Mouse (Mus musculus): ENCODE results near the gene Fggy.

Gene Fggy

GRCm38 (mm10) chr4:95733397-95734249 is 176.3 kb downstream of the Fggy start:
- DNase-seq: no peak

GRCm38 (mm10) chr4:95735967-95736366 is 178.7 kb downstream of the Fggy start:
- no peak for DNase-seq

DNA sequence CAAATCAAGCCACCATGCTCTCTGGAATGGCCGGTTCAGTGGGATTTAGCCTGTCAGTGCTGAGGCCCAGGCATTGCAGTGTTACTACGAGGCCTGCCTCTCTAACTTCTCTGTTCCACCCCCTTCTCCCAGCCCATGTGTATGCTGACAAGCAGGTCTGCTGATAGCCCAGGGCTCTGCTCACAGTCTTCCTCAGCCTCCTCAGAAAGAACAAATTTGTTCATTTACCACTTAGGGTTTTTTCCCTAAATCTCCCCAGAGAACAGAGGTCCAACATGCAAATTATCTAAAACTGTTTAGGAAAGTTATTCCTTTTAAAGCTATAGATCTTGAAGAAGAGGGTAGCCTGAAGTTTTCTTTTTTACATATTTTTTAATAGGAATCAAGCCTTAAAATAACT is 179.4 kb downstream of the Fggy start:
- DNase-seq: no peak

DNA sequence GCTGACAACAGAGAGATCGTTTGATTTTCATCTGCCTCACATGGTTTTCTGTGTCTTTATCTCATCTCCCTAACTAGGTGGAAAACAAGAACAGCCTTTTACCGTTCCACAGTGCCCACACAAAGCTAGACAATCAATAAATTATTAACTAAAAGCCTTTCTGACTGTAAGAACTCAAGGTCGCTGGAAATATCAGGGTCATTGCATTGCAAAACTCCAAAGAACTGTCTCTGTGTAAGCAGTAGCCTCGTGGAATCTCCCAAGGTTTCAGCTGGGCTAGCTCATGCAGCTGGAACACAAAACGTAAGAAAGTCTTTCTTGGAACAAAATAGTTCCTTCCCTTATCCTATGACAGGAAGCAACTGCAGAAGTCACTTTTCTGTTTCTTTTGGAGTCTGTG is 180.9 kb downstream of the Fggy start:
- no peak for DNase-seq

DNA sequence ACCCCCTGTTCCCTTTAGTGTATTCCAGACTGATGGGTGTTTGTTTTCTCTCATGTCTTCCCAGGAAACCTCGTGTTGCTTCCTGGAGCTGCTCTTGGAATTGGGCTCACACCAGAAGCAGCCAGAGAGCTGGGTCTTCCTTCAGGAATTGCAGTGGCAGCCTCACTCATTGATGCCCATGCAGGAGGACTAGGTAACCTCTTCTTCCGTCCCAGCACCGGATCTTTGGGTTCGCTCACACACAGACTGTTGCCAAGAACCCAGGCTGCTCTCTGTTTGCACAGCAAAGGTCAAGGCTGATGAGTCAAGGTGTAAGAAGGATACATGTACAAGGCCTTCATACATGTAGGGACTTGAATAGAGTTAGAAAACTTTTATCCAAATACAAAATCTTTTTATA is 181.4 kb downstream of the Fggy start:
- no peak for DNase-seq

DNA sequence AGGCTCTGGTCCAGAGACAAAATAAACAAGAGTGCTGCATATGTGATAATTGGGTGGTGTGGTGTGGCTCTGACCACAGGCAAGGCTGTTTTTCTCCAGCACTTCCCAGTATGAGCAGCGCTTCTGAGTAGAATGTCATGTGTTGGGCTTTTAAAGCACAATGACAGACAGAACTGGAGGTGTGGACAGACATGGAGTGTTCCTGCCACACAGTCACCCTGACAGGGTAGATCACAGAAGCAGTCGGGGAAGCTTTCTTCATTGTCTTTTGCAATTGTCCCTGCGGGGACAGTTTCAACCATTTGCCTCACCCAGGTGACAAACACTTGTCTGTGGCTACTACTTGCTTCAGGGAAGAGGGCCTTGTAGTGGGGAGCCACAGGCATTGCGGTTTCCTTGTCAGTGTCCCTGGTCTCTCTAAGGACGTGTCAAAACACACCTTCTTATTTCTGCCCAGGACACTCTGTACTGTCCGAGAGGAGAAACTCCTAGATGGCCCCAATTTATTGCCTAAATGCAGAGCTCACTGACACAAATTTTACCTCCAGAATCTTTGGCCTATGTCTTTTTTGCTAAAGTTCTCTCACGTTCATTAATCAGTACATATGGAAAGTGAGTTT is 183.9 kb downstream of the Fggy start:
- DNase-seq: no peak

GRCm38 (mm10) chr4:95742986-95743385 is 185.7 kb downstream of the Fggy start:
- no peak for DNase-seq

- no peak for DNase-seq
These were observed 189.6 kb downstream of the Fggy start for GRCm38 (mm10) chr4:95746954-95747353.

DNA sequence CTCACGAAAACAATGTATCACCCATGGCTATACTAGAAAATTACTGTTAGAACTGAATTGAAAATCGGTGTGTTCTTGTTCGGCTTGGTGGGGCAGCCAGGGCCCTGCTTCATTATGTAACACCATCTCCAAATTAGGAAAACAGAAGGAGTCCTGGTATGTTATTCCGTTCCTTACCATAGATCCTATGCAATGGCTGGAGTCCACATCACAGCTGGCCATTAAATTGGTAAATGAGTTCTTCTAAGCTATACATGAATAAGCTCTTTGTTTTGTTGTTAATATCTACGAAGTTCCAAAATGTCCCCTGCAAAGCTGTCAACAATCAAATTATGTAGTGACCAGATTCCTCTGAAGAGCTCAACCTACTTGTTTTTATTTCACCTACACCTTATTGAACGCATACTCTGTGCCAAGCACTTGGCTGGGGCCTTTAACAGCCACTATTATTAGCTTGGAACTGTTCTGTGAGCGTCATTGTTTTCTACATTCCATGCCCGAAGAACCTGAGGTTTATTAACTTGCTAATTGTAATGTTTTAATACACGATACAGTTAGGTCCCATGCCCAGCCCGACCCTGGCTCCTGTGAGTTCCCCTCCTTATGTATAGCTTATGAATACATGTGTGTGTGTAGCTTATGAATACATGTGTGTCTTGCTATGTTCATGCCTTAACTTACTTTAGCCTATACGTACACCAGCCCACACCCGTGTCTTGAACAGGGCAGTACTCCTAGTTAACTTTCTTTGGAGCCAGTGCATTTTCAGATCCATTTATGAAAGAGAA is 190.3 kb downstream of the Fggy start:
- DNase-seq: no peak

DNA sequence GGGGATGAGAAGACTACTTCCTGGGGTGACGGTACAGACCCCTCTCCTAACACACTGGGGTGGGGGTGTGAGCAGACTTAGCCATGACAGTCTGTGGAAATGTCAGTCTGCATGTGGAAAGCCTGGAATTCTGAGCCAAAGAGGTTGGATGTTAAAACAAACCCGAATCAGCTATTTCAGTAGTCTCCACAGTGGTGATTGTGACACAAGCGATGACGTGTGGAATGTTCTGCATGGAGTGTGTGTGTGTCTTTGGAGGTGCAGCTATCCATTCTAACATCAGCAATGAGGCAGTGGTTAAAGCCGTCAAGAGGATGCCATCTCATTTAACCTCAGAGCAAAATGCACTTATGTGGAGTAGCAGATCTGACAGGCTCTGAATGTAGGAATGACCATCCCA is 192.9 kb downstream of the Fggy start:
- DNase-seq: no peak

DNA sequence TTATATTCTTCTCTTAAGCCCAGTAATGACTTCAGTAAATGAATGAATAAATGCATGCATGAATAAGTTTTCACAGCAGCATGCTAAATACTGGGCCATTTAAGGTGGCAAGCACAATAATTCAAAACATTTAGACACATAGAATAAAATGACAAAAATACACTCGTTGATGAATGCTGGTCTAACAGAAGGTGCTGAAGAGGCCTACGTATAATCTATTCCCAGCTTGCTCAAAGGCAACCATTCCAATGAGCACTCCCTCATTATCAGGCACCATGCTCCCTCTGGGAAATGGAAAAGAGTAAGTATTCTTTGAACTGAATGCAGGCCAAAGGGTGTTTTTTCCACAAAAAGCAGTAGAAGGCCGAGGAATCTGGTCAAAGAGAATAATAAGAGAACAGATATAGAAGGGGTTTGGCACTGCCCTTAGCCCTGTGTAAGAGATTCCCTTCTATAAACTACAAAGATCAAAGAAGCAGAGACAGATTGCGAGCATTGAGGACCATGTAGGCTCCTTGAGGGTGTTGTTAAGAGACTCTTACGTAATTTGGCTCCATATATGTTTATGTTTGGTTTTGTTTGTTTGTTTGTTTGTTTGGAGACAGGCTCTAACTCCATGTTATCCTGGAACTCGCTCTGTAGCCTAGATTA is 195.4 kb downstream of the Fggy start:
- DNase-seq: no peak

GRCm38 (mm10) chr4:95759027-95759731 is 201.9 kb downstream of the Fggy start:
- DNase-seq: no peak

DNA sequence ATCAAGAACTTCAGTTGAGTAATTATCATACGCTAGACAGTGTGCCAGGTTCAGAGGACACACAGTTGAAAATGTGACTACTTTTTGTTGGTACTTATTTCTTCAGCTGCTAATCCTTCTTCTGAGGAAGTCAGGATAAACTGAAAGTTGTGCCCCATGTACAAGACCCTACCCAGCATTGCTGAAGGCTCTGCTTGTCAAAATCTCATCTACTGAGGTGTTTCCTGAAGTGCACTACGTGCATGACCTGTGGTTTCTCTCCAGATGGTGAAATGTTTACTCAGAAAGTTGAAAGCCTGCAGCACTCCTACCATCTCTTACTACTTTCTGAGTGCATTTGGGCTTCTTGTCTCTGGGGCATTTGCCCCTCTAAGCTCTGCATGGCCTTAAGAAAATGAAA is 208.1 kb downstream of the Fggy start:
- no peak for DNase-seq

- no peak for DNase-seq
These were observed 213.2 kb downstream of the Fggy start for GRCm38 (mm10) chr4:95770469-95770868.

- DNase-seq: no peak
These were observed 214.2 kb downstream of the Fggy start for GRCm38 (mm10) chr4:95771542-95771941.

DNA sequence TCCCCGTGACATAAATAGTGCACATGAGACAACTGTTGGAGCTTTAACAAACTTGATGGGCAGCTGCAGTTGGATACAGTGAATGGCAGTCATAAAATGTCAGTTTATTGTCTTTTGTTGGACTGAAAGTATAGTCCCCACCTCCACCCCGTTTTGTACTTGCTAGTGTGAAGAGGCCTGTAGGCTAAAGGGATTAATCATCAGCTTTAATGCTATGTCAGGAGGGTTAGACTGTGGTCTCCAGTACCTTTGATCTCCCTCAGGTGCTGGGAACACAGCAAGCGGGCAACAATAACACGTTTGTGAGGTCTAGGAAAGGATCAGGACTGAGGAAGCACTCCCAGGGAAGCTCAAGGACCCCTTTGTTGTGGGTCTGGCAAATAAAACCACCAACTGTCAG is 214.6 kb downstream of the Fggy start:
- no peak for DNase-seq

DNA sequence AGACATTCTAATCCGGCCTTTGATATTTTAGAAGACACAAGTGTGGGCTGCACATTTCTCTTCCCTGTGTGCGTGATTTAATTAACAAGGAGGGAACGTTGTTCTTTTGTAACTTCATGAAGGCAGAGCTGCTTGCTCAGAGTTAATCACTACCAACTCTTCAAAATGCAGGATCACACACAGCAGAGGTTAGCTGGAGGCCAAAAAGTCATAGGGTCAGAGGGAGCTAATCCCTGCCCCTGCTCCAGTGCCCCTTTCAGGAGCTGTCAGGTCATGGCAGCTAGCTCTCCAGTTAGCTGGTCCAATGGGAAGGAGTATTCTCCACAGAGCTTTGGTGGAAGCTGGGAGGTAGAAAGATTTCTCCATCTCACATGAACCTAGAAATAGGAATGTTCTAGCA is 215.4 kb downstream of the Fggy start:
- DNase-seq: no peak

DNA sequence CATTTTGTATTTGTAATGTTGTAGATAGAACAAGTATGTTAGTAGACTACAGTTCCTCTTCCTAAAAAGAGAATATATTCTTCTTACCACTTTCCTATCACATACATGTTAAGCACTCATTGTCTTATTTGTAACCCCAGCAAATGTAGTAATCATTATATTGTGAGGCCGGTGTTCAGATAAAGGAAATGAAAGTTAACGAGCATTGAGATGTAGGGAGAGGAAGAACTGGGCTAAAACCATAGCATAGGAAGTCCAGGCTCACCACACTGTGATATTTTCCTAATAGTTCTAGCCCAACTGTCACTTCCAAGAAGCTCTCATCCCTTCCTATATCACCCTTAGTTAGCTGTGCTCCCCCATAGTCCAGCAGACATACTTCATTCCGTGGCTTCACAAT is 218.3 kb downstream of the Fggy start:
- DNase-seq: no peak

DNA sequence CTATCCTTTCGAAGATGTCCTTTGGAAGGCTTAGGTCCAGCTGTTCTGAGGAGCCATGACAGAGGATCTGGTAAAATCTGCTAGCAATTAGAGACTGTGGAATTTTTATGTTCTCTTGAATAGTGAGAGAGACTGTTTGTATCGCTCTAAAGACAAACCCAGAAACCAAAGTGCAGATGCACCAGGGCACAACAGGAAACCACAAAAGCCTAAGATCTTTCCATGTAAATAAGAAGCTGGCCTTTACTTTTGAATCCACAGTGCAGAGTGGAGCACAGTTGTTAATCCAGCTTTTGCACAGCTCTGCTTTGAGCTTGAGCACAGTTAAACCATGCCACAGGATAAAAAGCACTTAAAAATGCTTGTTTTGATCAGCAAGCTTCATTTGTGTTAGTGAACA is 220.5 kb downstream of the Fggy start:
- DNase-seq: no peak

DNA sequence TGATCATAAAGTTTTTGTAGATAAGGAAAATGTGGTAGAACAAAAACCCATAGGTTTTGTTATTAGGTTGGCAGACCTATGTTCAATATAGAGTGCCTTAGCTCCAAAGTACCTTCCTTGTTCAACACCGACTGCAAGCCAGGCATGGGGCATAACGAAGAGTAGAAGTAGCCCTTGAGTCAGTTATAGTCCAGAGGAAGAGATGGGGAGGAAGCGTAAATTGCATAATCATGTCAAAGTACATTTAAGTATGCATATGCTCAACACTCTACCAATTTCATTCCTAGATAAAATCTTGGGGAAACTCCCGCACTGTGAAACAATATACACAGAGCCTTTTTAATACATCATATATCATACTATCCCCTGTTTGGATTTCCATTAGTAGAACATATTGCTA is 221.2 kb downstream of the Fggy start:
- no peak for DNase-seq

- no peak for DNase-seq
These were observed 227.0 kb downstream of the Fggy start for GRCm38 (mm10) chr4:95784146-95784895.

GRCm38 (mm10) chr4:95787609-95788008 is 230.3 kb downstream of the Fggy start:
- DNase-seq: no peak
